Mouse (Mus musculus) MEL (cell line): ENCODE measurements around the gene Dnttip2.

Experiments
- CTCF ChIP-seq, 3 experiments: IDR thresholded peaks in 2 of 3; conservative IDR thresholded peaks in 1 of 3; 2 replicates each; pipeline ENCODE4 v1.5.1; 2011 to 2012; ENCODE audit warnings: low read length in 3 of 3, low read depth in 2 of 3, mild to moderate bottlenecking in 2 of 3, improper control_type of control experiment in 1 of 3, inconsistent platforms in 1 of 3, mixed read lengths in 1 of 3, moderate library complexity in 1 of 3; ENCODE audit not compliant: control insufficient read depth in 1 of 3, insufficient read depth in 1 of 3, poor library complexity in 1 of 3, severe bottlenecking in 1 of 3
- POLR2A ChIP-seq, 2 experiments: IDR thresholded peaks; 2 replicates each; pipeline ENCODE4 v1.6.1; 2011 to 2012; ENCODE audit warnings: low read length in 2 of 2, mild to moderate bottlenecking in 2 of 2, control low read depth in 1 of 2, improper control_type of control experiment in 1 of 2, low read depth in 1 of 2, moderate library complexity in 1 of 2; ENCODE audit not compliant: control insufficient read depth in 1 of 2, insufficient read depth in 1 of 2, poor library complexity in 1 of 2
- POLR2AphosphoS2 ChIP-seq: IDR thresholded peaks from 2 replicates; pipeline ENCODE4 v1.6.1; 2011; ENCODE audit warnings: low read length, improper control_type of control experiment
- ZNF384 ChIP-seq: IDR thresholded peaks from 2 replicates; pipeline ENCODE4 v1.6.1; 2012; ENCODE audit warnings: low read depth, mild to moderate bottlenecking, inconsistent platforms, low read length, improper control_type of control experiment

DNA sequence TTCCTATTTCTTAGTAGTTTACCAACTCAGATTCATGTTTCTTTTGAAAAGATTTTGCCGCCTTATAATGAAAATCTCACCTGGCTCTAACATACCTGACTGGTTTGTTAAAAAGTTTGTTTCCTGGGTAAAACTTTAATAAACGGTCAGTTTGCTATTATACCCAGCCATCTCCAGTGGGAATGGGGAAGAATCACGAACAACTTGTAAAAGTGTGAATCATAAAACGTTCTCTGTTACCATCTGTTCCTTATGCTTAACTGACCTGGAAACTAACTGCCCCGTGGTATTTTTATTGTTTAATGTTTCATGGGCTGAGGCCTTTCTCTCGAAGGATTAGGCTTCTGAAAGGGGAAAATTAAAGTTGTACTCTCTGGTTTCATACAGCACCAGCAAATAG is 29.4 kb upstream of the Dnttip2 start:
- TF ChIP-seq CTCF (IDR thresholded peaks at IDR 0.05 in 2 of 3, conservative IDR thresholded peaks at IDR 0.05 in 1 of 3; ENCODE audit: control insufficient read depth in 1 of 3, insufficient read depth in 1 of 3, low read depth in 2 of 3, low read length in 3 of 3, poor library complexity in 1 of 3, severe bottlenecking in 1 of 3) (no peak), POLR2AphosphoS2 (no peak), ZNF384 (0 out of 2 replicates have a peak, but pooled peaks have one; percentile 16), POLR2A (IDR thresholded peaks at IDR 0.05; ENCODE audit: control insufficient read depth in 1 of 2, insufficient read depth in 1 of 2, low read depth in 1 of 2, low read length in 2 of 2, poor library complexity in 1 of 2) (no peak)
